Comparison of ENCODE assay signal across 22 mouse cellular contexts in genomic region chr9:41091187-41091586, GRCm38 (mm10).
DNase-seq lines count a peak whose midpoint lies in the region; ATAC-seq and TF ChIP-seq lines count a peak whose summit lies in the region.
"Had no signal": no experiment of that assay in that cellular context is flagged by ENCODE, and none has a peak within 500 bp of the region (broad histone marks: within the 10 kb centered on the region; RNA-seq: fewer than 3 reads in every experiment).

No protein-coding gene starts in this region.

- no peaks in the 10 kb centered on the region for H3K9me3 ChIP-seq in forebrain, postnatal 0 days (ENCODE audit: low read length)
- H3K9me3 ChIP-seq in forebrain, embryonic 11.5 days (ENCODE audit: control insufficient read depth, low read length), result no peaks in the 10 kb centered on the region
- H3K9me3 ChIP-seq in heart, embryonic 15.5 days (replicated peaks), result no peaks in the 10 kb centered on the region
- H3K9me3 ChIP-seq: embryonic facial prominence, embryonic 13.5 days; limb, embryonic 12.5 days; neural tube, embryonic 15.5 days had no signal

- H3K4me3 ChIP-seq in forebrain, postnatal 0 days (ENCODE audit: low read depth, low read length), result no peak overlapping the region
- no peak overlapping the region for H3K4me3 ChIP-seq in forebrain, embryonic 11.5 days (ENCODE audit: low read depth, low read length)
- no peak overlapping the region for H3K4me3 ChIP-seq in heart, embryonic 15.5 days
- no peak overlapping the region for H3K4me3 ChIP-seq in liver, adult 2 months (ENCODE audit: insufficient read depth, low read depth, low read length)
- H3K4me3 ChIP-seq: embryonic facial prominence, embryonic 13.5 days; limb, embryonic 12.5 days; neural tube, embryonic 15.5 days had no signal

- TF ChIP-seq POLR2A in liver, adult 2 months (IDR thresholded peaks at IDR 0.05; ENCODE audit: extremely low read depth, insufficient read depth, low read length), result no peak

- H3K27me3 ChIP-seq in forebrain, postnatal 0 days (ENCODE audit: insufficient read depth, low read length), result no peaks in the 10 kb centered on the region
- no peaks in the 10 kb centered on the region for H3K27me3 ChIP-seq in forebrain, embryonic 11.5 days (ENCODE audit: control insufficient read depth, insufficient read depth, low read length)
- no peaks in the 10 kb centered on the region for H3K27me3 ChIP-seq in heart, embryonic 15.5 days
- H3K27me3 ChIP-seq in liver, adult 2 months (ENCODE audit: control insufficient read depth, insufficient read depth, low read length), result no peaks in the 10 kb centered on the region
- H3K27me3 ChIP-seq: embryonic facial prominence, embryonic 13.5 days; limb, embryonic 12.5 days; neural tube, embryonic 15.5 days; Patski had no signal

- H3K36me3 ChIP-seq in forebrain, postnatal 0 days (ENCODE audit: insufficient read depth), result no peaks in the 10 kb centered on the region
- H3K36me3 ChIP-seq in forebrain, embryonic 11.5 days (ENCODE audit: control insufficient read depth, insufficient read depth, low read length), result no peaks in the 10 kb centered on the region
- no peaks in the 10 kb centered on the region for H3K36me3 ChIP-seq in heart, embryonic 15.5 days
- H3K36me3 ChIP-seq in liver, adult 2 months (ENCODE audit: control insufficient read depth, insufficient read depth, low read length), result no peaks in the 10 kb centered on the region
- H3K36me3 ChIP-seq: embryonic facial prominence, embryonic 13.5 days; limb, embryonic 12.5 days; neural tube, embryonic 15.5 days had no signal

- no peaks in the 10 kb centered on the region for H3K4me1 ChIP-seq in forebrain, postnatal 0 days (ENCODE audit: insufficient read depth)
- no peaks in the 10 kb centered on the region for H3K4me1 ChIP-seq in forebrain, embryonic 11.5 days (replicated peaks; ENCODE audit: control insufficient read depth, insufficient read depth, low read length)
- peaks cover 16% of the 10 kb centered on the region for H3K4me1 ChIP-seq in heart, embryonic 15.5 days (replicated peaks)
- peaks cover 7% of the 10 kb centered on the region; the same call in 1 of the 2 replicates for H3K4me1 ChIP-seq in liver, adult 2 months (ENCODE audit: control insufficient read depth, insufficient read depth, low read length)
- H3K4me1 ChIP-seq: limb, embryonic 12.5 days had no signal

- no peaks in the 10 kb centered on the region for H3K79me2 ChIP-seq in liver, adult 2 months (ENCODE audit: control insufficient read depth, insufficient read depth, low read length)

- H3K4me2 ChIP-seq in forebrain, postnatal 0 days (ENCODE audit: low read depth), result no peak overlapping the region
- no peak overlapping the region for H3K4me2 ChIP-seq in forebrain, embryonic 11.5 days (ENCODE audit: low read depth, low read length, severe bottlenecking)
- no peak overlapping the region for H3K4me2 ChIP-seq in heart, embryonic 15.5 days
- H3K4me2 ChIP-seq: embryonic facial prominence, embryonic 13.5 days; limb, embryonic 12.5 days; neural tube, embryonic 15.5 days had no signal

- intact Hi-C loops in heart, postnatal 25 days (cut with DNase I), result no loop called here

- no peak overlapping the region for H3K9ac ChIP-seq in forebrain, postnatal 0 days
- H3K9ac ChIP-seq in forebrain, embryonic 11.5 days (ENCODE audit: low read length), result no peak overlapping the region
- H3K9ac ChIP-seq in heart, embryonic 15.5 days, result no peak overlapping the region
- H3K9ac ChIP-seq in liver, adult 2 months (ENCODE audit: low read depth, low read length), result no peak overlapping the region
- H3K9ac ChIP-seq: embryonic facial prominence, embryonic 13.5 days; limb, embryonic 12.5 days; neural tube, embryonic 15.5 days had no signal

- ATAC-seq in forebrain, postnatal 0 days, result peak; percentile 36; the same call in 1 of the 2 replicates
- no peak for ATAC-seq in forebrain, embryonic 11.5 days (replicated peaks; ENCODE audit: low FRiP score)
- ATAC-seq in heart, embryonic 15.5 days (replicated peaks; ENCODE audit: insufficient number of reproducible peaks, insufficient read depth, low FRiP score, low read depth), result no peak
- ATAC-seq: CD4-positive, CD25-positive, alpha-beta regulatory T cell, adult 4 months; forebrain, embryonic 16.5 days; inflammation-experienced regulatory T-cells, adult 6 months; midbrain, embryonic 16.5 days; Patski had no signal

- DNase-seq in forebrain, postnatal 0 days, result no peak
- no peak for DNase-seq in forebrain, embryonic 11.5 days (ENCODE audit: low spot score)
- DNase-seq in heart, postnatal 25 days (ENCODE audit: low spot score), result no peak
- DNase-seq in liver, adult 2 months (ENCODE audit: extremely low read depth, low read depth, low spot score), result no peak
- no peak for DNase-seq in liver
- no peak for DNase-seq in left cerebral cortex, adult 11 months (ENCODE audit: low spot score)
- DNase-seq: adrenal gland, adult 8-10 months; cerebellum, adult 9-11 months; gastrocnemius, postnatal 36 days; lung, postnatal 10 days; right cerebral cortex, postnatal 14 days; spleen, adult 18-20 months; thymus, postnatal 25 days had no signal

- WGBS in forebrain, postnatal 0 days, result 79% methylated on average over 7 of the region's 7 CpGs
- 92% methylated on average over 7 of the region's 7 CpGs for WGBS in forebrain, embryonic 11.5 days
- 41% methylated on average over 7 of the region's 7 CpGs for WGBS in heart, embryonic 15.5 days
- 33% methylated on average over 7 of the region's 7 CpGs for WGBS in liver, adult 2 months

- no peak overlapping the region for H3K27ac ChIP-seq in forebrain, postnatal 0 days (ENCODE audit: low read depth, low read length)
- H3K27ac ChIP-seq in forebrain, embryonic 11.5 days (ENCODE audit: low read depth, low read length), result no peak overlapping the region
- peak overlapping the region; percentile 60 for H3K27ac ChIP-seq in heart, embryonic 15.5 days
- peak overlapping the region; percentile 34; the same call in 1 of the 2 replicates for H3K27ac ChIP-seq in liver, adult 2 months (replicated peaks; ENCODE audit: insufficient read depth, low read depth, low read length)
- H3K27ac ChIP-seq: embryonic facial prominence, embryonic 13.5 days; limb, embryonic 12.5 days; neural tube, embryonic 15.5 days had no signal

- TF ChIP-seq CTCF in forebrain, postnatal 0 days (IDR thresholded peaks at IDR 0.05; ENCODE audit: low read depth), result no peak
- TF ChIP-seq CTCF in liver, adult 2 months (IDR thresholded peaks at IDR 0.05; ENCODE audit: low read depth, low read length), result no peak

Comparison
In these comparisons a context has a peak if more than half of its experiments do, and no peak if none do; other contexts are left out.
1. H3K27ac ChIP-seq: peak in heart, embryonic 15.5 days (single experiment) and liver, adult 2 months (single experiment); none in forebrain, postnatal 0 days (single experiment) and forebrain, embryonic 11.5 days (single experiment).